Mouse (Mus musculus): ENCODE results near the gene Clic1.

- TF ChIP-seq POLR2A (IDR thresholded peaks at IDR 0.05; ENCODE audit: low read depth, low read length), result peak; percentile 80
- TF ChIP-seq CTCF (IDR thresholded peaks at IDR 0.05; ENCODE audit: borderline replicate concordance, insufficient read depth, low read length), result no peak
Observed at GRCm38 (mm10) chr17:35045807-35046680, 3.7 kb upstream of the Clic1 start.
